Mouse (Mus musculus): ENCODE data around the gene Mettl7a3. TPM values are rescaled to one million over a fixed set of nuclear protein-coding genes. Genes with fewer than 3 reads are reported as not detected.
"Not testable (repeated sequence)": the region's sequence is repeated elsewhere in the genome, so short reads cannot be mapped to it uniquely, and the experiment has no call there.

Mettl7a3 gene
- polyA plus RNA-seq, 2 experiments = not detected

DNA sequence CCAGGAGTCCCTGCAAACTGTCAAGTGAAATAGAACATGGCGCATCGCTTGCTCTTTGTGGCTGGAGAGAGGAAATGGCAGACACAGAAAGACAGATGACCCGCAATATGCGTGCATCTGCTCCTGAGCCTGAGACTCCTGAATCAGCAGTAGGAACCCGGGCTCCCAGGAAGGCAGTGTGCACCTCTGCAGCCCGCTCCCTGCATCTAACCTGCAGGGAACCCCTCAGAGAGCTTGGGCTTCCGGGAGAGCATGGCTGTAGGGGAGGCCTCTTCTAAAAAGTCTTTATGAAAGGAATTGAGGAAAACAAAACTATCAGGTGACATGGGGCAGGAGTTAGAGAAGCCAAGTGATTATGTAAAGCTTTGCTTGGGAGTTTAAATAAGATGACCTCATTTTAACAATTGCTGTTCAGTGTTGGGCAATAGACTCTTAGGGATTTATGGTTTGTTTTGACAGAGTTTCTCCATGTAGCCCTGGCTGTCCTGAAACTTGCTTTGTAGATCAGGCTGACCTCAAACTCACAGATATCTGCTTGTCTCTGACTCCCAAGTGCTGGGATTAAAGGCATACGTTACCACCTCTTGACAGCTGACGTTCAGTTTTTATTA is 14.3 kb upstream of the Mettl7a3 start:
- no peak for ATAC-seq (ENCODE audit: insufficient read depth)
- peaks cover 0 to 11% of the 10 kb centered on the region in 2 experiments; a peak in 2 of 4 replicates for H3K4me1 ChIP-seq (replicated peaks; ENCODE audit: control insufficient read depth in 2 of 2, insufficient read depth in 2 of 2, low read length in 1 of 2)
- H3K9me3 ChIP-seq (ENCODE audit: control insufficient read depth, low read length) = no peaks in the 10 kb centered on the region
- no peak overlapping the region for H3K9ac ChIP-seq (replicated peaks)
- no peaks in the 10 kb centered on the region for H3K27me3 ChIP-seq (ENCODE audit: control insufficient read depth, insufficient read depth, low read length)
- no peak for DNase-seq (ENCODE audit: low read depth in 3 of 3, low spot score in 3 of 3)
- H3K36me3 ChIP-seq (replicated peaks; ENCODE audit: control insufficient read depth, insufficient read depth, low read depth) = no peaks in the 10 kb centered on the region
- H3K4me3 ChIP-seq (ENCODE audit: insufficient read depth in 1 of 2, low read depth in 2 of 2, low read length in 2 of 2) = no peak overlapping the region
- WGBS (ENCODE audit: insufficient replicate concordance) = 56% methylated on average over 9 of the region's 9 CpGs
- H3K27ac ChIP-seq = no peak overlapping the region
- no peak overlapping the region for H3K4me2 ChIP-seq (ENCODE audit: low read depth)
- TF ChIP-seq EP300 (IDR thresholded peaks at IDR 0.05; ENCODE audit: low read depth) (no peak), CTCF (IDR thresholded peaks at IDR 0.05; ENCODE audit: low read depth) (no peak)

- H3K4me2 ChIP-seq (ENCODE audit: low read depth) = no peak overlapping the region
- no peak overlapping the region for H3K9ac ChIP-seq (replicated peaks)
- H3K27me3 ChIP-seq (ENCODE audit: control insufficient read depth, insufficient read depth, low read length) = no peaks in the 10 kb centered on the region
- no peaks in the 10 kb centered on the region for H3K9me3 ChIP-seq (ENCODE audit: control insufficient read depth, low read length)
- H3K27ac ChIP-seq = no peak overlapping the region
- H3K36me3 ChIP-seq (replicated peaks; ENCODE audit: control insufficient read depth, insufficient read depth, low read depth) = no peaks in the 10 kb centered on the region
- 54% methylated on average over 5 of the region's 5 CpGs for WGBS (ENCODE audit: insufficient replicate concordance)
- no peak overlapping the region for H3K4me3 ChIP-seq (ENCODE audit: insufficient read depth in 1 of 2, low read depth in 2 of 2, low read length in 2 of 2)
- TF ChIP-seq CTCF (IDR thresholded peaks at IDR 0.05; ENCODE audit: low read depth) = peak; percentile 69
- no peak for TF ChIP-seq EP300 (IDR thresholded peaks at IDR 0.05; ENCODE audit: low read depth)
- DNase-seq (ENCODE audit: low read depth in 3 of 3, low spot score in 3 of 3) = no peak
- H3K4me1 ChIP-seq (replicated peaks; ENCODE audit: control insufficient read depth in 2 of 2, insufficient read depth in 2 of 2, low read length in 1 of 2) = peaks cover 0 to 11% of the 10 kb centered on the region in 2 experiments; a peak in 2 of 4 replicates
- no peak for ATAC-seq (ENCODE audit: insufficient read depth)
Measured at GRCm38 (mm10) chr15:100321134-100321533, 13.6 kb upstream of the Mettl7a3 start.

DNA sequence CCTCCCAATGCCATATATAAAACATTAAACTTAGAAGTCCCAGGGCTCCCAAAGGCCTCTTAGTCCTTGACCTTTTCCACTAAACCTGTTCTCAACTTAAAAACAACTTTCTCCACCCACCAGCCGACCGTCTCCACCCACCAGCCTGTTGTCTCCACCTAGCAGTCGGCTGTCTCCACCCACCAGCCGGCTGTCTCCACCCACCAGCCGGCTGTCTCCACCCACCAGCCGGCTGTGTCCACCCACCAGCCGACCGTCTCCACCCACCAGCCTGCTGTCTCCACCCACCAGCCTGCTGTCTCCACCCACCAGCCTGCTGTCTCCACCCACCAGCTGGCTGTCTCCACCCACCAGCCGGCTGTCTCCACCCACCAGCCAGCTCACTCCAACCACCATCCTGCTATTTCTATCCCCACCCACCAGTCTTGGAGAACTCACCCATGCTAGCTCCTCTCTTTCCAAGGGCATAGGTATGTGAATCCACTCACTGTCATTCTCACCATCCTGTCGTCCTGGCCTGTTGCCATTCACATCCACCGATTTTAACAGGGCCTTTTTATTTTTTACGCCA is 10.6 kb upstream of the Mettl7a3 start:
- ATAC-seq (ENCODE audit: insufficient read depth) (peak; percentile 31; the same call in 1 of the 2 replicates), DNase-seq (ENCODE audit: low read depth in 3 of 3, low spot score in 3 of 3) (no peak)
- no peak overlapping the region for H3K27ac ChIP-seq
- H3K4me2 ChIP-seq (ENCODE audit: low read depth) = no peak overlapping the region
- WGBS (ENCODE audit: insufficient replicate concordance) = 49% methylated on average over 12 of the region's 12 CpGs
- H3K36me3 ChIP-seq (replicated peaks; ENCODE audit: control insufficient read depth, insufficient read depth, low read depth) = no peaks in the 10 kb centered on the region
- no peaks in the 10 kb centered on the region for H3K27me3 ChIP-seq (ENCODE audit: control insufficient read depth, insufficient read depth, low read length)
- no peak overlapping the region for H3K9ac ChIP-seq (replicated peaks)
- H3K4me3 ChIP-seq (ENCODE audit: insufficient read depth in 1 of 2, low read depth in 2 of 2, low read length in 2 of 2) = no peak overlapping the region
- peaks cover 0 to 4% of the 10 kb centered on the region in 2 experiments; a peak in 2 of 4 replicates for H3K4me1 ChIP-seq (replicated peaks; ENCODE audit: control insufficient read depth in 2 of 2, insufficient read depth in 2 of 2, low read length in 1 of 2)
- no peak for TF ChIP-seq EP300 (IDR thresholded peaks at IDR 0.05; ENCODE audit: low read depth)
- no peaks in the 10 kb centered on the region for H3K9me3 ChIP-seq (ENCODE audit: control insufficient read depth, low read length)

DNA sequence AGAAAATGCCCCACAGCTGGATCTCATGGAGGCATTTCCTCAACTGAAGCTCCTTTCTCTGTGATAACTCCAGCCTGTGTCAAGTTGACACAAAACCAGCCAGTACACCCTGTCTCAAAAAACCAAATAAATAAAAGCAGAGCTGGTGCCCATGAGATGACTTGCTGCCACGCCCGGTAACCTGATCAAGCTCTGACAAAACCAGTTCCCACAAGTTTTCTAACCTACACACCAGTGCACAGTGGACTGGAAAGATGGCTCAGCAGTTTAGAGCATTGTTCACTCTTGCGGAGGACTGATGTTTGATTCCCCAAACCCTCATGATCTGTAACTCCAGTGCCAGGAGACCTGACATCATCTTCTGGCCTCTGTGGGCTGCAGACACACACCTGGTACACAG is 9.5 kb upstream of the Mettl7a3 start:
- H3K27me3 ChIP-seq (ENCODE audit: control insufficient read depth, insufficient read depth, low read length) = no peaks in the 10 kb centered on the region
- H3K4me2 ChIP-seq (ENCODE audit: low read depth) = no peak overlapping the region
- DNase-seq (ENCODE audit: low read depth in 3 of 3, low spot score in 3 of 3) (no peak), ATAC-seq (ENCODE audit: insufficient read depth) (no peak)
- TF ChIP-seq EP300 (IDR thresholded peaks at IDR 0.05; ENCODE audit: low read depth) (no peak), CTCF (IDR thresholded peaks at IDR 0.05; ENCODE audit: low read depth) (no peak)
- H3K27ac ChIP-seq = no peak overlapping the region
- no peak overlapping the region for H3K4me3 ChIP-seq (ENCODE audit: insufficient read depth in 1 of 2, low read depth in 2 of 2, low read length in 2 of 2)
- WGBS (ENCODE audit: insufficient replicate concordance) = 68% methylated on average over 3 of the region's 3 CpGs
- no peaks in the 10 kb centered on the region for H3K9me3 ChIP-seq (ENCODE audit: control insufficient read depth, low read length)
- no peaks in the 10 kb centered on the region for H3K36me3 ChIP-seq (replicated peaks; ENCODE audit: control insufficient read depth, insufficient read depth, low read depth)
- no peak overlapping the region for H3K9ac ChIP-seq (replicated peaks)
- peaks cover 0 to 4% of the 10 kb centered on the region in 2 experiments; a peak in 2 of 4 replicates for H3K4me1 ChIP-seq (replicated peaks; ENCODE audit: control insufficient read depth in 2 of 2, insufficient read depth in 2 of 2, low read length in 1 of 2)

DNA sequence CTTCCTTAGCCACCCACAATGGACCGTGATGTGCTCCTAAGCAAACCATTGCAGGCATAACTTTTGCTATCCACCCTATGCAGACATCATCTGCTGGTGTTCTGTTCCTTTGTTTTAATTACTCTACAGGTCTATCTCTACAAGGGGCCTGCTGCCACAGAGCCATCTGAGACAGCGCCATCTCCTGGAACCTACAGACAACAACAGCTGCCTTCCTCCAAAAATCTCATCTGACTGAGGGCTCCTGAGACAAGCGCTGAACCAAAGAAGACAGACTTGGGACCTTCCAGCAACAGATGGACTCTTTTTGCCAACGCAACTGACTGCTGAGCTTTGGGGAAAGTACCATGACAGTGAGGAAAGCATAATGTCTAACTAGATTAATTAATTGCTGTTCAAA is 6.6 kb upstream of the Mettl7a3 start:
- TF ChIP-seq CTCF (IDR thresholded peaks at IDR 0.05; ENCODE audit: low read depth) = peak; percentile 30
- H3K27ac ChIP-seq; H3K4me1 ChIP-seq (replicated peaks; ENCODE audit: control insufficient read depth in 2 of 2, insufficient read depth in 2 of 2, low read length in 1 of 2); H3K4me3 ChIP-seq (ENCODE audit: insufficient read depth in 1 of 2, low read depth in 2 of 2, low read length in 2 of 2); H3K9me3 ChIP-seq (ENCODE audit: control insufficient read depth, low read length); H3K36me3 ChIP-seq (replicated peaks; ENCODE audit: control insufficient read depth, insufficient read depth, low read depth); H3K27me3 ChIP-seq (ENCODE audit: control insufficient read depth, insufficient read depth, low read length); DNase-seq (ENCODE audit: low read depth in 3 of 3, low spot score in 3 of 3); H3K4me2 ChIP-seq (ENCODE audit: low read depth); H3K9ac ChIP-seq (replicated peaks); ATAC-seq (ENCODE audit: insufficient read depth): not testable (repeated sequence)
- WGBS (ENCODE audit: insufficient replicate concordance) = 53% methylated on average over 3 of the region's 4 CpGs

DNA sequence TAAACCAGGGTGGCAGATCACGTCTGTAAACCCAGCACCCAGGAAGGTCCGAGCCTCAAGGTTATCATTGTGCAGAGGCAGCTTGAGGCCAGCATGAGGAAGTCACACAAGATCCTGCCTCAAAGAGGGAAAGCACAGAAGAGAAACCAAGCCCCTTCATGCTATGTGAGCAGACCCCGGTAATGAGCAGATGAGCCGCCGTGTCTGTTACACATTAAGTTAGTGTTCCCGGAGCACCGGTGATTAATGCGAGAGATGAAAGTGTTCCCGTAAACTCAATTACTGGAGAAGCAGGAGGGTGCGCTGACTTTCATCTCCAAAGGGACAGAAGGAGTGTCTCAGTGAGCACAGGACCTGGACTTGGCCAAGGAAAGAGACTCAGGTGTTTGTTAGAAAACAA is 5.4 kb upstream of the Mettl7a3 start:
- 75% methylated on average over 10 of the region's 10 CpGs for WGBS (ENCODE audit: insufficient replicate concordance)
- H3K9ac ChIP-seq (replicated peaks); H3K4me3 ChIP-seq (ENCODE audit: insufficient read depth in 1 of 2, low read depth in 2 of 2, low read length in 2 of 2); H3K9me3 ChIP-seq (ENCODE audit: control insufficient read depth, low read length); H3K27ac ChIP-seq; H3K4me1 ChIP-seq (replicated peaks; ENCODE audit: control insufficient read depth in 2 of 2, insufficient read depth in 2 of 2, low read length in 1 of 2); H3K36me3 ChIP-seq (replicated peaks; ENCODE audit: control insufficient read depth, insufficient read depth, low read depth); H3K27me3 ChIP-seq (ENCODE audit: control insufficient read depth, insufficient read depth, low read length); H3K4me2 ChIP-seq (ENCODE audit: low read depth); DNase-seq (ENCODE audit: low read depth in 3 of 3, low spot score in 3 of 3); ATAC-seq (ENCODE audit: insufficient read depth): not testable (repeated sequence)

Data from liver, embryonic 14.5 days (tissue).